Mouse (Mus musculus) midbrain, embryonic 11.5 days (tissue): ENCODE measurements around the gene Nek9. TPM values are rescaled to one million over a fixed set of nuclear protein-coding genes. Genes with fewer than 3 reads are reported as not detected.

ENCODE experiments used
- ATAC-seq: fragments of 200-750 bp; cut with Nextera tagmentation; 2 replicates; pipeline ENCODE4 v1.8.0; 2017; ENCODE audit warnings: moderate TSS enrichment, moderate library complexity; ENCODE audit not compliant: low FRiP score
- DNase-seq: peaks from one replicate; pipeline ENCODE4 v3.0.0; 2015; ENCODE audit warnings: low spot score; ENCODE audit errors: missing footprints
- H3K27ac ChIP-seq: fragments of 300-500 bp; sonication (generic); 2 replicates; pipeline ENCODE4 v1.5.1; 2014; ENCODE audit warnings: low read depth, low read length
- H3K27me3 ChIP-seq: fragments of 300-500 bp; sonication (generic); 2 replicates; pipeline ENCODE4 v1.6.1; 2014; ENCODE audit warnings: mild to moderate bottlenecking, low read length, moderate library complexity, mixed read lengths; ENCODE audit not compliant: control insufficient read depth, insufficient read depth
- H3K36me3 ChIP-seq: fragments of 300-500 bp; sonication (generic); 2 replicates; pipeline ENCODE4 v1.6.1; 2014; ENCODE audit warnings: mild to moderate bottlenecking, low read length, moderate library complexity, mixed read lengths; ENCODE audit not compliant: control insufficient read depth, insufficient read depth
- H3K4me1 ChIP-seq: fragments of 300-500 bp; sonication (generic); 2 replicates; pipeline ENCODE4 v1.6.1; 2014; ENCODE audit warnings: low read length; ENCODE audit not compliant: control insufficient read depth, insufficient read depth
- H3K4me2 ChIP-seq: fragments of 300-500 bp; sonication (generic); 2 replicates; pipeline ENCODE4 v1.6.1; 2014; ENCODE audit warnings: mild to moderate bottlenecking, moderate library complexity
- H3K4me3 ChIP-seq: fragments of 300-500 bp; sonication (generic); 2 replicates; pipeline ENCODE4 v1.5.1; 2014; ENCODE audit warnings: low read depth, low read length
- H3K9ac ChIP-seq: fragments of 300-500 bp; sonication (generic); 2 replicates; pipeline ENCODE4 v1.6.1; 2014; ENCODE audit warnings: low read length
- H3K9me3 ChIP-seq: fragments of 300-500 bp; sonication (generic); 2 replicates; pipeline ENCODE4 v1.6.1; 2016; ENCODE audit warnings: low read length; ENCODE audit not compliant: control insufficient read depth
- WGBS: fragments of 180-500 bp; shearing (Covaris S2); extraction: QIAGEN DNeasy Blood & Tissue Kit; methylation state at CpG from one replicate; pipeline ENCODE4 v1.1.7; 2014; 5-methylcytosine and 5-hydroxymethylcytosine counted together
- polyA plus RNA-seq: library from polyadenylated mRNA; unstranded; fragments of >200 nt; fragmentation: Nextera tagmentation; extraction: Ambion mirVana; gene quantifications from 2 replicates; pipeline ENCODE4 v1.2.1, GENCODE M21; 2014

The Nek9 gene
- polyA plus RNA-seq, 1 experiment from 2014 or later: 10.6 TPM

GRCm38 (mm10) chr12:85339947-85340346 is 785 bp upstream of the Nek9 start:
- Histone ChIP-seq H3K4me1 (peaks cover 7% of the 10 kb centered on the region), H3K9me3 (no peaks in the 10 kb centered on the region), H3K27ac (no peak overlapping the region), H3K4me3 (no peak overlapping the region; the same call in 1 of the 2 replicates), H3K36me3 (no peaks in the 10 kb centered on the region), H3K4me2 (peak overlapping the region; percentile 75), H3K27me3 (no peaks in the 10 kb centered on the region), H3K9ac (no peak overlapping the region)
- no peak for ATAC-seq
- DNase-seq: peak; percentile 86
- WGBS: 52% methylated on average over 4 of the region's 4 CpGs

GRCm38 (mm10) chr12:85338815-85339214 is 347 bp downstream of the Nek9 start:
- Histone ChIP-seq H3K9ac (peak overlapping the region; percentile 99), H3K9me3 (no peaks in the 10 kb centered on the region)
- under 1% methylated on average over 28 of the region's 42 CpGs for WGBS

GRCm38 (mm10) chr12:85337567-85338311 is 1.4 kb downstream of the Nek9 start:
- WGBS: 86% methylated on average over 6 of the region's 6 CpGs
- H3K9me3 ChIP-seq: no peaks in the 10 kb centered on the region
- DNase-seq (no peak), ATAC-seq (no peak)
- H3K9ac ChIP-seq: no peak overlapping the region; the same call in 1 of the 2 replicates
- H3K4me1 ChIP-seq: peaks cover 7% of the 10 kb centered on the region
- peaks cover 4% of the 10 kb centered on the region; the same call in 1 of the 2 replicates for H3K36me3 ChIP-seq
- no peak overlapping the region for H3K27ac ChIP-seq
- H3K4me2 ChIP-seq: peak overlapping the region; percentile 75; the same call in 1 of the 2 replicates
- H3K27me3 ChIP-seq: no peaks in the 10 kb centered on the region
- peak overlapping the region; percentile 95; the same call in 1 of the 2 replicates for H3K4me3 ChIP-seq

More at GRCm38 (mm10) chr12:85338815-85339214, 347 bp downstream of the Nek9 start:
- peak overlapping the region; percentile 84 for H3K27ac ChIP-seq
- H3K4me2 ChIP-seq: peak overlapping the region; percentile 75
- H3K36me3 ChIP-seq: peaks cover 4% of the 10 kb centered on the region; the same call in 1 of the 2 replicates
- DNase-seq (no peak), ATAC-seq (peak; percentile 73)
- H3K27me3 ChIP-seq: no peaks in the 10 kb centered on the region
- H3K4me3 ChIP-seq: peak overlapping the region; percentile 95
- peaks cover 7% of the 10 kb centered on the region for H3K4me1 ChIP-seq

- DNase-seq (no peak), ATAC-seq (no peak)
- H3K27ac ChIP-seq: no peak overlapping the region
- H3K4me3 ChIP-seq: no peak overlapping the region
- no peak overlapping the region for H3K4me2 ChIP-seq
- 93% methylated on average over 7 of the region's 7 CpGs for WGBS
- peaks cover 12% of the 10 kb centered on the region for H3K36me3 ChIP-seq
- no peaks in the 10 kb centered on the region for H3K27me3 ChIP-seq
- H3K4me1 ChIP-seq: no peaks in the 10 kb centered on the region
- no peaks in the 10 kb centered on the region for H3K9me3 ChIP-seq
- no peak overlapping the region for H3K9ac ChIP-seq
Measured at GRCm38 (mm10) chr12:85330153-85330552, 9.0 kb downstream of the Nek9 start.

- H3K27ac ChIP-seq: no peak overlapping the region
- H3K9ac ChIP-seq: no peak overlapping the region
- DNase-seq (no peak), ATAC-seq (no peak)
- H3K4me3 ChIP-seq: no peak overlapping the region
- H3K27me3 ChIP-seq: no peaks in the 10 kb centered on the region
- H3K36me3 ChIP-seq: peaks cover 27% of the 10 kb centered on the region; the same call in 1 of the 2 replicates
- WGBS: 92% methylated on average over 3 of the region's 3 CpGs
- H3K9me3 ChIP-seq: no peaks in the 10 kb centered on the region
- no peak overlapping the region for H3K4me2 ChIP-seq
- H3K4me1 ChIP-seq: no peaks in the 10 kb centered on the region
Measured at GRCm38 (mm10) chr12:85308651-85309050, 30.5 kb downstream of the Nek9 start.

GRCm38 (mm10) chr12:85305247-85305892 is 33.8 kb downstream of the Nek9 start:
- Histone ChIP-seq H3K4me3 (no peak overlapping the region), H3K27me3 (no peaks in the 10 kb centered on the region), H3K9me3 (no peaks in the 10 kb centered on the region), H3K27ac (no peak overlapping the region), H3K4me2 (no peak overlapping the region), H3K4me1 (no peaks in the 10 kb centered on the region), H3K9ac (no peak overlapping the region), H3K36me3 (peaks cover 30% of the 10 kb centered on the region)
- DNase-seq (peak; percentile 98), ATAC-seq (no peak)
- WGBS: 53% methylated on average over 16 of the region's 16 CpGs

- ATAC-seq (no peak), DNase-seq (no peak)
- Histone ChIP-seq H3K36me3 (peaks cover 29% of the 10 kb centered on the region), H3K27me3 (no peaks in the 10 kb centered on the region), H3K4me2 (no peak overlapping the region), H3K4me3 (no peak overlapping the region), H3K9ac (no peak overlapping the region), H3K4me1 (no peaks in the 10 kb centered on the region), H3K27ac (no peak overlapping the region), H3K9me3 (no peaks in the 10 kb centered on the region)
- 80% methylated on average over 4 of the region's 4 CpGs for WGBS
Measured at GRCm38 (mm10) chr12:85304725-85305124, 34.4 kb downstream of the Nek9 start.

GRCm38 (mm10) chr12:85303256-85303655 is 35.9 kb downstream of the Nek9 start:
- ATAC-seq (no peak), DNase-seq (no peak)
- no peak overlapping the region for H3K4me2 ChIP-seq
- H3K9me3 ChIP-seq: no peaks in the 10 kb centered on the region
- H3K36me3 ChIP-seq: peaks cover 23% of the 10 kb centered on the region
- no peaks in the 10 kb centered on the region for H3K4me1 ChIP-seq
- no peak overlapping the region for H3K4me3 ChIP-seq
- no peak overlapping the region for H3K27ac ChIP-seq
- WGBS: 80% methylated on average over 2 of the region's 2 CpGs
- H3K9ac ChIP-seq: no peak overlapping the region
- no peaks in the 10 kb centered on the region for H3K27me3 ChIP-seq

GRCm38 (mm10) chr12:85298835-85299180 is 40.4 kb downstream of the Nek9 start:
- no peak for ATAC-seq
- 91% methylated on average over 1 of the region's 1 CpGs for WGBS

More at GRCm38 (mm10) chr12:85298835-85299180, 40.4 kb downstream of the Nek9 start:
- Histone ChIP-seq H3K4me3 (no peak overlapping the region), H3K4me2 (no peak overlapping the region), H3K27me3 (no peaks in the 10 kb centered on the region), H3K9ac (no peak overlapping the region), H3K36me3 (peaks cover 12% of the 10 kb centered on the region), H3K27ac (no peak overlapping the region), H3K4me1 (no peaks in the 10 kb centered on the region), H3K9me3 (no peaks in the 10 kb centered on the region)
- peak; percentile 65 for DNase-seq
